Mouse (Mus musculus): ENCODE measurements around the gene Engase.

The Engase gene

GRCm38 (mm10) chr11:118534382-118535092 is 57.9 kb downstream of the Engase start:
- peak; percentile 50 to 54 for DNase-seq

GRCm38 (mm10) chr11:118538008-118538407 is 61.4 kb downstream of the Engase start:
- peak; percentile 52 to 59 for DNase-seq
